Comparison of ENCODE assay signal across 7 mouse cellular contexts in genomic region chr6:115996171-115996851, GRCm38 (mm10). TPM values are rescaled to one million over a fixed set of nuclear protein-coding genes. Genes with fewer than 3 reads are reported as not detected.
DNase-seq lines count a peak whose midpoint lies in the region; ATAC-seq and TF ChIP-seq lines count a peak whose summit lies in the region.

No protein-coding gene starts in this region.

- H3K9me3 ChIP-seq in liver, embryonic 12.5 days (replicated peaks) = no peaks in the 10 kb centered on the region
- H3K9me3 ChIP-seq in stomach, embryonic 16.5 days (replicated peaks; ENCODE audit: control insufficient read depth, low read length) = no peaks in the 10 kb centered on the region

- peaks cover 23% of the 10 kb centered on the region for H3K4me1 ChIP-seq in spleen, adult 2 months (ENCODE audit: control insufficient read depth, insufficient read depth, insufficient read length)
- H3K4me1 ChIP-seq in liver, embryonic 12.5 days = peaks cover 66% of the 10 kb centered on the region
- H3K4me1 ChIP-seq in stomach, embryonic 16.5 days (ENCODE audit: control insufficient read depth, insufficient read depth, low read length) = peaks cover 46% of the 10 kb centered on the region

- TF ChIP-seq CTCF in spleen, adult 2 months (IDR thresholded peaks at IDR 0.05; ENCODE audit: extremely low read depth, insufficient read depth, insufficient read length, insufficient replicate concordance) = no peak
- TF ChIP-seq CTCF in brain, embryonic 14.5 days (IDR thresholded peaks at IDR 0.05; ENCODE audit: borderline replicate concordance, extremely low read depth, insufficient read depth, insufficient read length) = peak; percentile 7; the same call in 1 of the 2 replicates

- intact Hi-C loops in heart, postnatal 36 days (cut with DNase I) = loop anchor here (1.0 kb wide), 1 partner anchor 10 kb away; no protein-coding TSS in a partner anchor

- no peak for ATAC-seq in liver, embryonic 12.5 days
- ATAC-seq in stomach, embryonic 16.5 days (ENCODE audit: insufficient read depth, low FRiP score) = 0 out of 2 replicates have a peak, but pooled peaks have one; percentile 1

- no peak overlapping the region for H3K4me3 ChIP-seq in spleen, adult 2 months (ENCODE audit: extremely low read depth, insufficient read depth, insufficient read length)
- no peak overlapping the region for H3K4me3 ChIP-seq in liver, embryonic 12.5 days
- no peak overlapping the region for H3K4me3 ChIP-seq in stomach, embryonic 16.5 days (replicated peaks; ENCODE audit: low read length)

- peak overlapping the region; percentile 54 for H3K27ac ChIP-seq in spleen, adult 2 months (ENCODE audit: insufficient read depth, low read length)
- H3K27ac ChIP-seq in liver, embryonic 12.5 days = peak overlapping the region; percentile 71
- H3K27ac ChIP-seq in stomach, embryonic 16.5 days (ENCODE audit: low read length) = peak overlapping the region; percentile 88

- no peak overlapping the region for H3K9ac ChIP-seq in liver, embryonic 12.5 days
- H3K9ac ChIP-seq in stomach, embryonic 16.5 days (ENCODE audit: low read length) = 0 out of 2 replicates have a peak overlapping the region, but pooled peaks have one; percentile 5

- no peak overlapping the region; the same call in 1 of the 2 replicates for H3K4me2 ChIP-seq in liver, embryonic 12.5 days
- H3K4me2 ChIP-seq in stomach, embryonic 16.5 days (ENCODE audit: low read depth, low read length) = peak overlapping the region; percentile 84; the same call in 1 of the 2 replicates

- peak in 1 of 2 experiments; percentile 39 for DNase-seq in spleen, adult 2 months (ENCODE audit: low read depth in 1 of 2, low spot score in 2 of 2)
- DNase-seq in spleen, adult 12 weeks (ENCODE audit: low spot score) = no peak
- DNase-seq in brain, embryonic 14.5 days (ENCODE audit: low read depth) = peak; percentile 49
- peak; percentile 66 to 75 for DNase-seq in heart, postnatal 36 days
- DNase-seq in right cerebral cortex, postnatal 4 days = no peak

- H3K36me3 ChIP-seq in spleen, adult 2 months (ENCODE audit: control insufficient read depth, insufficient read depth, low read length) = no peaks in the 10 kb centered on the region
- no peaks in the 10 kb centered on the region for H3K36me3 ChIP-seq in liver, embryonic 12.5 days
- H3K36me3 ChIP-seq in stomach, embryonic 16.5 days (ENCODE audit: control insufficient read depth, insufficient read depth, low read length) = no peaks in the 10 kb centered on the region

- 11% methylated on average over 6 of the region's 6 CpGs for WGBS in spleen, adult 2 months
- 15% methylated on average over 6 of the region's 6 CpGs for WGBS in liver, embryonic 12.5 days (ENCODE audit: insufficient replicate concordance)
- 37% methylated on average over 6 of the region's 6 CpGs for WGBS in stomach, embryonic 16.5 days

- TF ChIP-seq POLR2A in spleen, adult 2 months (IDR thresholded peaks at IDR 0.05; ENCODE audit: low read depth, low read length) = no peak
- no peak for TF ChIP-seq POLR2A in brain, embryonic 14.5 days (IDR thresholded peaks at IDR 0.05; ENCODE audit: borderline replicate concordance, extremely low read depth, insufficient read depth, insufficient read length, poor library complexity, severe bottlenecking)

- peaks cover 11% of the 10 kb centered on the region for H3K27me3 ChIP-seq in spleen, adult 2 months (ENCODE audit: control insufficient read depth, insufficient read depth, low read length)
- H3K27me3 ChIP-seq in liver, embryonic 12.5 days (replicated peaks) = peaks cover 45% of the 10 kb centered on the region
- peaks cover 8% of the 10 kb centered on the region for H3K27me3 ChIP-seq in stomach, embryonic 16.5 days (ENCODE audit: control insufficient read depth, insufficient read depth, low read length)

RNA-seq across cellular contexts. Expression of gene Plxnd1, which starts 1.5 kb away (rescaled TPM):
- polyA plus RNA-seq in spleen, adult 2 months (2012; rRNA removed) = 66.1 and 87.2 TPM in 2 replicates
- 34.7 and 38.5 TPM in 2 replicates for polyA plus RNA-seq in brain, embryonic 14.5 days (2012; rRNA removed)
- total RNA-seq in heart, postnatal 36 days (2021) = 10 to 100 TPM; 69.9 to 74.6 TPM
- polyA plus RNA-seq in liver, embryonic 12.5 days (2016; fragmentation: Nextera tagmentation; extraction: Ambion mirVana) = 16.2 TPM in 2 replicates
- 27.7 and 28.5 TPM in 2 replicates for polyA plus RNA-seq in stomach, embryonic 16.5 days (2015; fragmentation: Nextera tagmentation; extraction: Ambion mirVana)

RNA-seq across cellular contexts. Expression of gene H1foo, which starts 51.6 kb away (rescaled TPM):
- not detected in 2 replicates for polyA plus RNA-seq in spleen, adult 2 months (2012; rRNA removed)
- polyA plus RNA-seq in brain, embryonic 14.5 days (2012; rRNA removed) = not detected in 2 replicates
- total RNA-seq in heart, postnatal 36 days (2021) = not detected
- polyA plus RNA-seq in liver, embryonic 12.5 days (2016; fragmentation: Nextera tagmentation; extraction: Ambion mirVana) = not detected in 2 replicates
- polyA plus RNA-seq in stomach, embryonic 16.5 days (2015; fragmentation: Nextera tagmentation; extraction: Ambion mirVana) = not detected in 2 replicates

Comparison
In these comparisons a context has a peak if more than half of its experiments do, and no peak if none do; other contexts are left out.
1. DNase-seq: peak in brain, embryonic 14.5 days (single experiment) and heart, postnatal 36 days (2 of 2); none in spleen, adult 12 weeks (single experiment) and right cerebral cortex, postnatal 4 days (single experiment).
2. Peak in every context shown above with its lines, with median percentiles within 50 percentile points of each other: H3K27ac ChIP-seq.